In the genomic region with DNA sequence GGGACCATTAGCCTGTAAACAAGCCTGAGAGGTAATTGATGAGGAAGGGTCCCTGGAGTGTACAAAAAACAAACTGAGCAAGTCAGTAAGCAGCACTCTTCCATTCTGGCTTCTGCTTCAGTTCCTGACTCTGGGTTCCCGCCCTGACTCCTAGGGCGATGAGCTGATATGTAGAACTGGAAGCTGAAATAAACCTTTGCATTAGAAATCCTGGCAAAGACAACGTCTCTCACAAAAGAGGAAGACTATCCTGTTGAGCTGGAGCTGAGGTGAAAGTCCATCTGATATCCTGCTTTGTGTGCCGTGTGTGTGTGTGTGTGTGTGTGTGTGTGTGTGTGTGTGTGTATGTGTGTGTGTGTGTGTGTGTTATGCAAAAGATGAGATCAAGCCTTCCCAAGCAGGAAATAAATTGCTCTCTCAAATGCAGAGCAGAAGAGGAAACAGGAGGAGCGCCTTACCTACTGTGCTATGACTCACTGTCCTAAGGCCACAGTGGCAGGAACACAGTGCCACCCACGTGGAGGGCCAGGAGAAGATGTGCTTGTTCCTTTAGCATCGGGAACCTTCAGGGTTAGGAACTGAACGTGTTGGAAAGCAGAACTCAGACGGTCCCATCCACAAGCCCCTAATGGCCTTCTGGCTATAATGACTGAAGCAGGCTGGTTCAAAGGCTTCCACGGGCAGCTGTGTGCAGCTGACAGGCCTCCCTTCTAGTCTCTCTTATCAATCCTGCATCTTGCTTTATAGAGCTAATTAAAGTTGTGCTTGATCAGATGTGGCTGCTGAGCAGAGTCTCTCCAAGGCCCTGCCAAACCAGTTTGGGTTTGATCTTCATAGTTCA, we compare ENCODE assay signal across 12 mouse cellular contexts. TPM values are rescaled to one million over a fixed set of nuclear protein-coding genes. Genes with fewer than 3 reads are reported as not detected.
A peak's percentile ranks its signal among the peaks of the same experiment; 100 is the strongest.
DNase-seq lines count a peak whose midpoint lies in the region.
"Had no signal": no experiment of that assay in that cellular context is flagged by ENCODE, and none has a peak within 500 bp of the region (broad histone marks: within the 10 kb centered on the region; RNA-seq: fewer than 3 reads in every experiment).

No protein-coding gene starts in this region.

- no peak overlapping the region for H3K4me3 ChIP-seq in embryonic facial prominence, embryonic 10.5 days
- no peak overlapping the region for H3K4me3 ChIP-seq in hindbrain, embryonic 10.5 days
- H3K4me3 ChIP-seq: midbrain, embryonic 15.5 days; neural tube, embryonic 15.5 days had no signal

- no peaks in the 10 kb centered on the region for H3K27me3 ChIP-seq in embryonic facial prominence, embryonic 10.5 days (replicated peaks; ENCODE audit: low read depth, poor library complexity, severe bottlenecking)
- no peaks in the 10 kb centered on the region for H3K27me3 ChIP-seq in hindbrain, embryonic 10.5 days (ENCODE audit: insufficient read depth, poor library complexity, severe bottlenecking)
- H3K27me3 ChIP-seq: midbrain, embryonic 15.5 days; neural tube, embryonic 15.5 days; Patski had no signal

- H3K4me1 ChIP-seq in embryonic facial prominence, embryonic 10.5 days = peaks cover 13% of the 10 kb centered on the region
- H3K4me1 ChIP-seq in hindbrain, embryonic 10.5 days (replicated peaks) = no peaks in the 10 kb centered on the region; the same call in 1 of the 2 replicates
- H3K4me1 ChIP-seq: midbrain, embryonic 15.5 days; neural tube, embryonic 15.5 days had no signal

- no peaks in the 10 kb centered on the region for H3K9me3 ChIP-seq in embryonic facial prominence, embryonic 10.5 days
- no peaks in the 10 kb centered on the region for H3K9me3 ChIP-seq in hindbrain, embryonic 10.5 days
- H3K9me3 ChIP-seq: midbrain, embryonic 15.5 days; neural tube, embryonic 15.5 days had no signal

- 79% methylated on average over 10 of the region's 10 CpGs for WGBS in embryonic facial prominence, embryonic 10.5 days
- 79% methylated on average over 10 of the region's 10 CpGs for WGBS in hindbrain, embryonic 10.5 days

- DNase-seq in cerebellum, adult 11-12 months = peak; percentile 71
- DNase-seq in cerebellum, postnatal 14 days = no peak
- peak; percentile 53 for DNase-seq in lung, postnatal 10 days
- DNase-seq in lung, postnatal 36 days = no peak
- DNase-seq in embryonic facial prominence, embryonic 10.5 days (ENCODE audit: low spot score) = no peak
- peak; percentile 34 for DNase-seq in urinary bladder, adult 2 months (ENCODE audit: low spot score)
- DNase-seq in natural killer cell, adult 2 months (ENCODE audit: low spot score in 2 of 2) = no peak
- DNase-seq in hindbrain, embryonic 10.5 days (ENCODE audit: low spot score) = no peak
- DNase-seq: right cerebral cortex, postnatal 14 days had no signal

- H3K36me3 ChIP-seq in embryonic facial prominence, embryonic 10.5 days (replicated peaks) = no peaks in the 10 kb centered on the region
- H3K36me3 ChIP-seq in hindbrain, embryonic 10.5 days = no peaks in the 10 kb centered on the region
- H3K36me3 ChIP-seq: midbrain, embryonic 15.5 days; neural tube, embryonic 15.5 days had no signal

- 0 out of 2 replicates have a peak overlapping the region, but pooled peaks have one; percentile 6 for H3K27ac ChIP-seq in embryonic facial prominence, embryonic 10.5 days (replicated peaks)
- no peak overlapping the region for H3K27ac ChIP-seq in hindbrain, embryonic 10.5 days
- H3K27ac ChIP-seq: midbrain, embryonic 15.5 days; neural tube, embryonic 15.5 days had no signal

RNA-seq across cellular contexts. Expression of a gene that starts 19.6 kb away (rescaled TPM):
- polyA plus RNA-seq in embryonic facial prominence, embryonic 10.5 days (2016; fragmentation: Nextera tagmentation; extraction: Ambion mirVana) = 27.2 and 30.2 TPM in 2 replicates
- 15.1 and 23.3 TPM in 2 replicates for polyA plus RNA-seq in urinary bladder, adult 2 months (2012; rRNA removed)
- polyA plus RNA-seq in hindbrain, embryonic 10.5 days (2016; fragmentation: Nextera tagmentation; extraction: Ambion mirVana) = 20.0 and 21.7 TPM in 2 replicates

Comparison
In these comparisons a context has a peak if more than half of its experiments do, and no peak if none do; other contexts are left out.
1. DNase-seq: peak in cerebellum, adult 11-12 months (single experiment), lung, postnatal 10 days (single experiment) and urinary bladder, adult 2 months (single experiment); none in cerebellum, postnatal 14 days (0 of 2), lung, postnatal 36 days (single experiment), embryonic facial prominence, embryonic 10.5 days (single experiment), natural killer cell, adult 2 months (0 of 2) and hindbrain, embryonic 10.5 days (single experiment).